Mouse (Mus musculus) hindbrain, postnatal 0 days (tissue): Measurements from ENCODE around the gene Pam16. TPM values are rescaled to one million over a fixed set of nuclear protein-coding genes. Genes with fewer than 3 reads are reported as not detected.

ENCODE experiments used
- ATAC-seq: fragments of 200-750 bp; cut with Nextera tagmentation; 2 replicates; pipeline ENCODE4 v1.8.0; 2017; ENCODE audit warnings: mild to moderate bottlenecking, moderate TSS enrichment, moderate library complexity
- DNase-seq: peaks from one replicate; pipeline ENCODE4 v3.0.0-alpha.2; 2015; ENCODE audit warnings: low spot score
- H3K27ac ChIP-seq: fragments of 300-500 bp; sonication (generic); 2 replicates; pipeline ENCODE4 v1.5.1; 2014; ENCODE audit warnings: mild to moderate bottlenecking
- H3K27me3 ChIP-seq: fragments of 300-500 bp; sonication (generic); 2 replicates; pipeline ENCODE4 v1.6.1; 2014; ENCODE audit warnings: low read length, mixed read lengths; ENCODE audit not compliant: insufficient read depth
- H3K36me3 ChIP-seq: fragments of 300-500 bp; sonication (generic); 2 replicates; pipeline ENCODE4 v1.6.1; 2014; ENCODE audit warnings: low read length, mixed read lengths; ENCODE audit not compliant: insufficient read depth
- H3K4me1 ChIP-seq: fragments of 300-500 bp; sonication (generic); 2 replicates; pipeline ENCODE4 v1.6.1; 2014; ENCODE audit warnings: antibody characterized with exemption, low read length, mixed read lengths; ENCODE audit not compliant: insufficient read depth
- H3K4me2 ChIP-seq: fragments of 300-500 bp; sonication (generic); 2 replicates; pipeline ENCODE4 v1.6.1; 2014; ENCODE audit warnings: low read depth, mild to moderate bottlenecking, low read length, moderate library complexity, mixed read lengths
- H3K4me3 ChIP-seq: fragments of 300-500 bp; sonication (generic); 2 replicates; pipeline ENCODE4 v1.5.1; 2014; ENCODE audit warnings: low read length
- H3K9ac ChIP-seq: fragments of 300-500 bp; sonication (generic); replicated peaks from 2 replicates; pipeline ENCODE4 v1.6.1; 2014; ENCODE audit warnings: mild to moderate bottlenecking, low read length, moderate library complexity, mixed read lengths
- H3K9me3 ChIP-seq: fragments of 300-500 bp; sonication (generic); 2 replicates; pipeline ENCODE4 v1.6.1; 2016; ENCODE audit warnings: low read length, mixed read lengths
- CTCF ChIP-seq: IDR thresholded peaks from 2 replicates; pipeline ENCODE4 v1.5.1; 2016; ENCODE audit warnings: antibody characterized with exemption, control low read depth, low read depth
- WGBS: fragments of 180-500 bp; shearing (Covaris S2); extraction: QIAGEN DNeasy Blood & Tissue Kit; methylation state at CpG from one replicate; pipeline ENCODE4 v1.1.7; 2014; 5-methylcytosine and 5-hydroxymethylcytosine counted together
- polyA plus RNA-seq: library from polyadenylated mRNA; unstranded; fragments of >200 nt; fragmentation: Nextera tagmentation; extraction: Ambion mirVana; gene quantifications from 2 replicates; pipeline ENCODE4 v1.2.1, GENCODE M21; 2015
- total RNA-seq: library from RNA; depleted of rRNA; stranded (reverse); fragments of >200 nt; gene quantifications from 2 replicates; pipeline ENCODE4 v1.2.3, GENCODE M21; 2014

The Pam16 gene
- total and polyA plus RNA-seq, 2 experiments from 2014 or later, result 25.4 to 140 TPM

DNA sequence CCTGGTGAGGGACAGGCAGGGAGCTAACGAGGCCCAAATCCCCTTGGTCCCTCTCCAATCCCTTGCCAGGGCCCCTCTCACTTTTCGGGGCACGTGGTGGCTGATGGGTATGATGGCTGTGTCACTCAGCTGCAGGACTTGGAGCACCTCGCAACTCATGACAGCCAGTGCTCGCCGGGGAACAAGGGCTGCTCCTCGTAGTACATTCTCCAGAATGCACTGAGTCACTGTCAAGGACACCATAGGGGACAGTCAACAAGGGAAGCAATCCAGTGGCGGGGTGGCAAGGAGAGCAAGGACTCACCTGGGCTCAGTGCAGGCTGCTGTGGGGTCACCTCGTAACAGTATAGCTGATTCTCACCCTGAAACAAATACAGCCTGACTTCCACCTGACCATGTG lies 9.9 kb upstream of the Pam16 start:
- Histone ChIP-seq H3K4me2 (no peak overlapping the region), H3K4me1 (no peaks in the 10 kb centered on the region), H3K27me3 (no peaks in the 10 kb centered on the region), H3K9ac (no peak overlapping the region), H3K4me3 (no peak overlapping the region), H3K27ac (no peak overlapping the region), H3K9me3 (no peaks in the 10 kb centered on the region), H3K36me3 (peaks cover 1% of the 10 kb centered on the region; the same call in 1 of the 2 replicates)
- DNase-seq (no peak), ATAC-seq (no peak)
- WGBS, result 87% methylated on average over 9 of the region's 9 CpGs
- no peak for TF ChIP-seq CTCF

DNA sequence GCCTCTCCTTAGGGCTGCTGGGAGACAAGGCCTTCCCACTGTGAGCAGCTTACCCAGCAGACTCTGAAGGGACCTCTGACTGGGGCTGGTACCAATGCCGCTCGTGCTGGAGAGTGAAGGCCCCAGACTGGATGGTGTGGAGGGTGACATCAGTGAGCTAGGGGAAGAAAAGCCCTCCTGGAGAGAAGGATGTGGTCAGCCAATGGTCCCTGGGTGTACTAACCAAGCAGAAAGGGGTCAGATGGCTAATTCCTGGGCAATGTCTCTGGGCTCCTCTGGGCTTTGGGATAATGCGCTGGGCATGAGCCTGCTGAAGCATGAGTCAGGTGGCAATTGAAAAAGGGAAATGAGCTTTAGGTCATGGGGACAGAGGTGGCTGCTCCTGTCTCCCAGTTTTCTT lies 8.9 kb upstream of the Pam16 start:
- ATAC-seq, result no peak
- Histone ChIP-seq H3K36me3 (peaks cover 9% of the 10 kb centered on the region; the same call in 1 of the 2 replicates), H3K27ac (no peak overlapping the region), H3K4me3 (no peak overlapping the region), H3K9me3 (no peaks in the 10 kb centered on the region), H3K4me1 (no peaks in the 10 kb centered on the region), H3K4me2 (no peak overlapping the region), H3K9ac (no peak overlapping the region), H3K27me3 (no peaks in the 10 kb centered on the region)
- DNase-seq, result no peak
- TF ChIP-seq CTCF, result no peak
- 88% methylated on average over 3 of the region's 3 CpGs for WGBS

DNA sequence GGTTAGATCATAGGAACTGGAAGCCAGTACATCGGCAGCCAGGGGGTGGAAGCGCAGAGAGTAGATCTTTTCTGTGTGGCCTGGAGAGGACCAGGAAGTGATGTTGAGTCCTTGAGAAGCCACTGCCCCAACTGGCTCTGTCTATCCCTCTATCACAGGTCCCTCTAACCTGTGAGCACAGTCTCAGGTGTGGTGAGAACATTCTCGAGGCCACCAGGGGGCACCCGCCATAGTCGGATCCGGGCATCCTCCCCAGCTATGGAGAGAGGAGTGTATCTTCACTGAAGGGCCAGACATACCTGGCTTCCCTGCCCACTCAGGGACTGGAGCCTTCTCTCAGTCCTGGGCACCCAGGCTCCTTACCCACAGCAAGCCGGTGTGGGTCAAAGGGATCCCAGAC lies 7.3 kb upstream of the Pam16 start:
- 44% methylated on average over 7 of the region's 7 CpGs for WGBS
- 0 out of 2 replicates have a peak, but pooled peaks have one; percentile 5 for ATAC-seq
- Histone ChIP-seq H3K4me1 (no peaks in the 10 kb centered on the region), H3K27ac (no peak overlapping the region), H3K4me3 (no peak overlapping the region), H3K4me2 (no peak overlapping the region), H3K9me3 (no peaks in the 10 kb centered on the region), H3K9ac (no peak overlapping the region), H3K27me3 (no peaks in the 10 kb centered on the region), H3K36me3 (peaks cover 22% of the 10 kb centered on the region)
- TF ChIP-seq CTCF, result peak; percentile 58
- DNase-seq, result peak; percentile 54

DNA sequence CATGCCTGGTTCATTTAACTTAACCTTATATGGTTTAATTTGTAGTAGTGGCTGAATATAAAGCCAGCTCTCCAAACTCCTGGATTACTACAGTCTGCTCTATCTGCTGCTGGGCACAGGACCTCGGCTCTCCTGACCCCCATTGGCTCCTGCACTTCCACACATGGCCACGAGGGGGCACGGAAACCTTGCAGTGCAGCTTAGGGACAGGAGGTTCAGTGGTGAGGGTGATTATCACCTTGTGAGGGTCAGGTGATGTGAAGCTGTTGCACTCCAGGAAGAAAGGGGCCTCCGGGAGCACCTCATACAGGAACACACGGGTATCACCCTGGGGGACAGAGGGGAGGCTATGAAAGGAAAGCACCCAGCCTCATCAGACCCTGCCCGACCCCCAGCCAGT lies 5.2 kb upstream of the Pam16 start:
- H3K9me3 ChIP-seq, result no peaks in the 10 kb centered on the region
- H3K4me2 ChIP-seq, result no peak overlapping the region
- no peaks in the 10 kb centered on the region for H3K4me1 ChIP-seq
- H3K9ac ChIP-seq, result no peak overlapping the region
- no peak overlapping the region for H3K4me3 ChIP-seq
- H3K36me3 ChIP-seq, result peaks cover 29% of the 10 kb centered on the region
- DNase-seq, result peak; percentile 74
- H3K27ac ChIP-seq, result no peak overlapping the region
- H3K27me3 ChIP-seq, result no peaks in the 10 kb centered on the region
- TF ChIP-seq CTCF, result peak; percentile 99
- WGBS, result 29% methylated on average over 6 of the region's 6 CpGs
- ATAC-seq, result peak; percentile 31; the same call in 1 of the 2 replicates

DNA sequence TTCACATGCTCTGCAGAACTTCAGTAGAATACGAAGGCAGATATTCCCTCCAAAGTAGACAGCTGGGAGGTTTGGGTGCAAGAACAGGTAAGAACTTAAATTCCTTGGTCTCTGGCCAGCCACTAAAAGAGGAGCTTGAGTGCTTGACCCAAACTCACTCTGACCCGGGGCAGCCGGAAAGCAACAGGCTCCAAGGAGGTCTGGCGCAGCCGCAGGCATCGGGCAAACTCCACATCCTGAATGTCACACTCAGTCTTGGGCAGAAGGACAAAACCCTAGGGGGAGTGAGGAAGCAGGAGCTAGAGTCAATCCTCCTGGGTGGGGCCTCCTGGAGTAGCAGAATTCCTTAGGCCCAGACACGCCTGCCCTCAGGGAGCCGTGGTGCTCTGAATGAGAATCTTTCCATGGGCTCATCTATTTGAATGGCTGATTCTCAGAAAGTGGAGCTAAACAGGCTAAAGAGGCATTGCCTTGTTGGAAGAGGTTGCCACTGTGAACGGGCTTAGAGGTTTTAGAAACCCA lies 4.2 kb upstream of the Pam16 start:
- Histone ChIP-seq H3K27me3 (no peaks in the 10 kb centered on the region), H3K4me2 (no peak overlapping the region), H3K9me3 (no peaks in the 10 kb centered on the region), H3K4me3 (no peak overlapping the region), H3K36me3 (peaks cover 29% of the 10 kb centered on the region), H3K27ac (no peak overlapping the region), H3K4me1 (0 out of 2 replicates have a peak, but pooled peaks cover under 1% of the 10 kb centered on the region), H3K9ac (no peak overlapping the region)
- ATAC-seq (no peak), DNase-seq (no peak)
- 97% methylated on average over 9 of the region's 9 CpGs for WGBS
- no peak for TF ChIP-seq CTCF

DNA sequence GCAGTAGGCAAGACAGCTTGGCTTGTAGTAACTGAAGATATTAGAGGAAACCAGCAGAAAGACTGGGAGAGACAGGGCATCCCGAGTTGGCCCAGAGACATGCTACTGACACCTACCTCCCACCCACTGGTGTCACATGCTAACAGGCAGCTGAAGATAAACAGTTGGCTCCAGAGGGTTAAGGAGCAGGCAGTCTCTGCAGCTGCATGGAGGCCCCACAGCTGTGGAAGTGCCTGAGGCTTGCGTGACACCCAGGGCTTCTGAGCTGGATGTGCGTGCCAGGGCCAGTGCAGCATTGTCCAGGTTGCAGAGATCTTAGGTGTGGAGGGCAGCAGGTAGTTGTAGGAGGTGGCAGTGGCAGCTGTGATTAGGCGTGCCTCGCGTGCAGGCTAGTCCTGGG lies 2.3 kb upstream of the Pam16 start:
- Histone ChIP-seq H3K27ac (no peak overlapping the region), H3K36me3 (peaks cover 29% of the 10 kb centered on the region), H3K4me3 (no peak overlapping the region), H3K4me2 (no peak overlapping the region), H3K27me3 (no peaks in the 10 kb centered on the region), H3K9me3 (no peaks in the 10 kb centered on the region), H3K4me1 (peaks cover 14% of the 10 kb centered on the region), H3K9ac (no peak overlapping the region)
- WGBS, result 91% methylated on average over 6 of the region's 6 CpGs
- DNase-seq, result no peak
- ATAC-seq, result no peak
- no peak for TF ChIP-seq CTCF

DNA sequence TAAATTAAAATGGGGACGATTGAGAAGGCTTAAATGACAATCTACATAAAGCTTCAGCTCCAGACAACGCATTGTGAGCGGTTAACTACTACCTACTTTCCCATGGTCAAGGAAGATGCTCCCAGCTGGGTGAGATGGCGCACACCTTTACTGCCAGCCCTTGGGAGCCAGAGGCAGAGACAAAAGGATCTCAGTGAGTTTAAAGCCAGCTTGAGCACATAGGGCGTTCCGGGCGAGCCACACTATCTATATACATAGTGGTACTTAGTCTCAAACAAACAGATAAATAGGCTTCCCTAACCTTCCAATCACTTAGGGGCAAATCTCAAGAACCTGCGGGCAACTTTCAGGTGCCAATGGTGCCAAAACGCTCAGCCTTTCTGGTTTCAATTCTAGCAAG lies 714 bp downstream of the Pam16 start:
- ATAC-seq, result no peak
- H3K9ac ChIP-seq, result peak overlapping the region; percentile 84

More for the DNA sequence above, 714 bp downstream of the Pam16 start:
- Histone ChIP-seq H3K4me1 (peaks cover 14% of the 10 kb centered on the region), H3K9me3 (no peaks in the 10 kb centered on the region), H3K36me3 (peaks cover 23% of the 10 kb centered on the region), H3K4me3 (peak overlapping the region; percentile 73), H3K27me3 (no peaks in the 10 kb centered on the region), H3K27ac (peak overlapping the region; percentile 93), H3K4me2 (peak overlapping the region; percentile 83)
- 15% methylated on average over 9 of the region's 9 CpGs for WGBS
- no peak for TF ChIP-seq CTCF
- DNase-seq, result no peak
